Mouse (Mus musculus): ENCODE data around the gene Errfi1. TPM values are rescaled to one million over a fixed set of nuclear protein-coding genes. Genes with fewer than 3 reads are reported as not detected.

Gene Errfi1
- total and polyA plus RNA-seq, 3 experiments, result 2.1 to 2.7 TPM; not detected in 1

DNA sequence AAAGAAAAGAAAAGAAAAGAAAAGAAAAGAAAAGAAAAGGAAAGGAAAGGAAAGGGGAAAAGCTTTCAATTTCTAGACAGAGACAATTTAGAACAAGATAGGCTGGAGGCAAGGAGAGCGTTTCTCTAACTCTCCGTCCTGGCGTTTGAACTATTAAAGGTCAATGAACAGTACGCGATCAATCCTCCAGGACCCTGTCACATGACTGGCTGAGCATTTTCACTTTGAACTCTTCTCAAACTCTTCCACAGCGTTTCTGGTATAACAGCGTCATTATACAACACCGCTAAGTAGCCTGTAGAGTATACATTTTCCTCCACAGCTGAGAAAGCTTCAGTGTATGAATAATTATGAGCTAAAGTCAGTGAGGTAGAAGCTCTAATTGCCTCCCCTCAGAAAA lies 1.7 kb upstream of the Errfi1 start:
- Histone ChIP-seq H3K36me3 (ENCODE audit: control insufficient read depth in 1 of 2, insufficient read depth in 2 of 2, low read length in 2 of 2) (no peaks in the 10 kb centered on the region; a peak in 1 of 4 replicates), H3K27me3 (ENCODE audit: control insufficient read depth in 1 of 2, insufficient read depth in 2 of 2, low read length in 2 of 2) (peaks cover 0 to 3% of the 10 kb centered on the region in 2 experiments; a peak in 2 of 4 replicates), H3K9me3 (replicated peaks; ENCODE audit: insufficient read depth, low read length) (no peaks in the 10 kb centered on the region), H3K9ac (ENCODE audit: control insufficient read depth, low read depth, low read length, poor library complexity, severe bottlenecking) (no peak overlapping the region), H3K27ac (ENCODE audit: control insufficient read depth, low read depth, low read length) (no peak overlapping the region), H3K4me3 (ENCODE audit: control insufficient read depth in 1 of 2, insufficient read depth in 1 of 2, low read depth in 2 of 2, low read length in 2 of 2) (no peak overlapping the region), H3K4me1 (ENCODE audit: control insufficient read depth in 1 of 2, insufficient read depth in 2 of 2, low read length in 2 of 2) (peaks cover 0 to 5% of the 10 kb centered on the region in 2 experiments; a peak in 1 of 4 replicates), H3K79me2 (ENCODE audit: control insufficient read depth, insufficient read depth, low read length, poor library complexity) (no peaks in the 10 kb centered on the region)
- TF ChIP-seq RCOR1 (IDR thresholded peaks at IDR 0.05; ENCODE audit: low read depth, low read length) (no peak), MAZ (IDR thresholded peaks at IDR 0.05; ENCODE audit: low read depth, low read length) (no peak), ELF1 (IDR thresholded peaks at IDR 0.05; ENCODE audit: low read depth, low read length) (no peak), ZMIZ1 (IDR thresholded peaks at IDR 0.05; ENCODE audit: low read depth, low read length) (no peak), USF1 (IDR thresholded peaks at IDR 0.05; ENCODE audit: low read depth, low read length) (no peak), KAT2A (conservative IDR thresholded peaks at IDR 0.05; ENCODE audit: low read depth, low read length) (no peak), MEF2A (IDR thresholded peaks at IDR 0.05; ENCODE audit: extremely low read depth, insufficient replicate concordance, low read depth, low read length, poor library complexity, severe bottlenecking) (no peak), RAD21 (IDR thresholded peaks at IDR 0.05; ENCODE audit: low read depth, low read length) (no peak), ZNF384 (IDR thresholded peaks at IDR 0.05; ENCODE audit: low read depth, low read length) (no peak), ZC3H11A (IDR thresholded peaks at IDR 0.05; ENCODE audit: low read depth, low read length) (no peak), MAFK (IDR thresholded peaks at IDR 0.05; ENCODE audit: borderline replicate concordance, low read depth, low read length) (no peak), CHD2 (IDR thresholded peaks at IDR 0.05; ENCODE audit: low read length) (no peak), USF2 (IDR thresholded peaks at IDR 0.05; ENCODE audit: borderline replicate concordance in 1 of 2, insufficient read depth in 1 of 2, low read depth in 1 of 2, low read length in 2 of 2) (no peak), CHD1 (IDR thresholded peaks at IDR 0.05; ENCODE audit: low read depth, low read length) (no peak), GATA1 (IDR thresholded peaks at IDR 0.05; ENCODE audit: low read depth, low read length) (no peak), ETS1 (IDR thresholded peaks at IDR 0.05; ENCODE audit: low read depth, low read length) (no peak)
- DNase-seq (ENCODE audit: low read depth, low spot score), result no peak

DNA sequence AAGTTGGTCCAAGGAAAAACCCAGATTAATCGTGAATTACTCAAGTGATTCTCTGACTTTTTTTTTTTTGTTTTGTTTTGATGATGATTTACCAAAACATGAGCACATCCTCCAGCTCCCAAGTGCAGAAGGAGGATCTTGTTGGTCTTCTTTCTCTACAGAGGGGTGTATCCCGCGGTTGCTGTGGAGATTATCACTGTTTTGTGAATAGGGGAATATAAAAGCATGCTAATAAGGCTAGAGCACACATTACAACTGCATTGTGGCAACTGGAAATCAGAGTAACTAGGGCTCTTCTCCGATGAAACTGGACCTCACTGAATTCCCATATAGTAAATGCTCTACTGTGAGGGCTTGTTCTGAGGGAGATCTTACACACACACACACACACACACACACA lies 1.2 kb upstream of the Errfi1 start:
- peaks cover 0 to 5% of the 10 kb centered on the region in 2 experiments; a peak in 1 of 4 replicates for H3K4me1 ChIP-seq (ENCODE audit: control insufficient read depth in 1 of 2, insufficient read depth in 2 of 2, low read length in 2 of 2)
- TF ChIP-seq CTCF (IDR thresholded peaks at IDR 0.05 in 2 of 3, conservative IDR thresholded peaks at IDR 0.05 in 1 of 3; ENCODE audit: control insufficient read depth in 1 of 3, insufficient read depth in 1 of 3, low read depth in 2 of 3, low read length in 3 of 3, poor library complexity in 1 of 3, severe bottlenecking in 1 of 3), result no peak
- TF ChIP-seq E2F4 (IDR thresholded peaks at IDR 0.05; ENCODE audit: borderline replicate concordance, low read depth, low read length), result no peak
- TF ChIP-seq EP300 (IDR thresholded peaks at IDR 0.05; ENCODE audit: low read depth in 1 of 2, low read length in 2 of 2), result no peak
- no peak for TF ChIP-seq SMC3 (IDR thresholded peaks at IDR 0.05; ENCODE audit: low read depth, low read length)
- peak; percentile 71 for TF ChIP-seq GATA1 (IDR thresholded peaks at IDR 0.05; ENCODE audit: low read depth, low read length)
- no peak for TF ChIP-seq NELFE (IDR thresholded peaks at IDR 0.05; ENCODE audit: low read depth, low read length)
- H3K4me3 ChIP-seq (ENCODE audit: control insufficient read depth in 1 of 2, insufficient read depth in 1 of 2, low read depth in 2 of 2, low read length in 2 of 2), result no peak overlapping the region
- DNase-seq (ENCODE audit: low read depth, low spot score), result peak; percentile 69
- peaks cover 0 to 3% of the 10 kb centered on the region in 2 experiments; a peak in 2 of 4 replicates for H3K27me3 ChIP-seq (ENCODE audit: control insufficient read depth in 1 of 2, insufficient read depth in 2 of 2, low read length in 2 of 2)
- no peaks in the 10 kb centered on the region for H3K9me3 ChIP-seq (replicated peaks; ENCODE audit: insufficient read depth, low read length)
- no peaks in the 10 kb centered on the region; a peak in 1 of 4 replicates for H3K36me3 ChIP-seq (ENCODE audit: control insufficient read depth in 1 of 2, insufficient read depth in 2 of 2, low read length in 2 of 2)
- H3K79me2 ChIP-seq (ENCODE audit: control insufficient read depth, insufficient read depth, low read length, poor library complexity), result no peaks in the 10 kb centered on the region
- no peak overlapping the region for H3K27ac ChIP-seq (ENCODE audit: control insufficient read depth, low read depth, low read length)
- no peak overlapping the region for H3K9ac ChIP-seq (ENCODE audit: control insufficient read depth, low read depth, low read length, poor library complexity, severe bottlenecking)
